Mouse (Mus musculus) kidney, postnatal 0 days (tissue): ENCODE measurements around the gene Nkx6-1. TPM values are rescaled to one million over a fixed set of nuclear protein-coding genes. Genes with fewer than 3 reads are reported as not detected.

ENCODE experiments used
- ATAC-seq: fragments of 200-750 bp; cut with Nextera tagmentation; replicated peaks from 2 replicates; pipeline ENCODE4 v1.8.0; 2017; ENCODE audit warnings: low read depth, moderate number of reproducible peaks, moderate TSS enrichment, moderate library complexity; ENCODE audit not compliant: low FRiP score
- DNase-seq: peaks from one replicate; pipeline ENCODE4 v3.0.0-alpha.2; 2016; ENCODE audit warnings: low spot score
- H3K27ac ChIP-seq: fragments of 300-500 bp; sonication (generic); 2 replicates; pipeline ENCODE4 v1.5.1; 2014; ENCODE audit warnings: mild to moderate bottlenecking
- H3K27me3 ChIP-seq: fragments of 300-500 bp; sonication (generic); 2 replicates; pipeline ENCODE4 v1.6.1; 2014; ENCODE audit warnings: low read length, mixed read lengths; ENCODE audit not compliant: insufficient read depth
- H3K36me3 ChIP-seq: fragments of 300-500 bp; sonication (generic); 2 replicates; pipeline ENCODE4 v1.6.1; 2014; ENCODE audit warnings: low read length, mixed read lengths; ENCODE audit not compliant: insufficient read depth
- H3K4me1 ChIP-seq: fragments of 300-500 bp; sonication (generic); replicated peaks from 2 replicates; pipeline ENCODE4 v1.6.1; 2014; ENCODE audit warnings: antibody characterized with exemption, low read length, mixed read lengths; ENCODE audit not compliant: insufficient read depth
- H3K4me2 ChIP-seq: fragments of 300-500 bp; sonication (generic); 2 replicates; pipeline ENCODE4 v1.6.1; 2014; ENCODE audit warnings: mild to moderate bottlenecking, low read length, moderate library complexity, mixed read lengths
- H3K4me3 ChIP-seq: fragments of 300-500 bp; sonication (generic); replicated peaks from 2 replicates; pipeline ENCODE4 v1.5.1; 2014; ENCODE audit warnings: low read depth, low read length
- H3K9ac ChIP-seq: fragments of 300-500 bp; sonication (generic); 2 replicates; pipeline ENCODE4 v1.6.1; 2014; ENCODE audit warnings: low read depth, low read length
- H3K9me3 ChIP-seq: fragments of 300-500 bp; sonication (generic); replicated peaks from 2 replicates; pipeline ENCODE4 v1.6.1; 2016; ENCODE audit warnings: low read length, inconsistent platforms, mixed read lengths
- CTCF ChIP-seq: IDR thresholded peaks from 2 replicates; pipeline ENCODE4 v1.5.1; 2016; ENCODE audit warnings: antibody characterized with exemption, low read depth, mild to moderate bottlenecking, moderate library complexity
- WGBS: fragments of 180-500 bp; shearing (Covaris S2); extraction: QIAGEN DNeasy Blood & Tissue Kit; methylation state at CpG from one replicate; pipeline ENCODE4 v1.1.7; 2014; 5-methylcytosine and 5-hydroxymethylcytosine counted together
- polyA plus RNA-seq: library from polyadenylated mRNA; unstranded; fragments of >200 nt; fragmentation: Nextera tagmentation; extraction: Ambion mirVana; gene quantifications from 2 replicates; pipeline ENCODE4 v1.2.1, GENCODE M21; 2015

The Nkx6-1 gene
- polyA plus RNA-seq, 1 experiment from 2014 or later = 0.51 TPM

DNA sequence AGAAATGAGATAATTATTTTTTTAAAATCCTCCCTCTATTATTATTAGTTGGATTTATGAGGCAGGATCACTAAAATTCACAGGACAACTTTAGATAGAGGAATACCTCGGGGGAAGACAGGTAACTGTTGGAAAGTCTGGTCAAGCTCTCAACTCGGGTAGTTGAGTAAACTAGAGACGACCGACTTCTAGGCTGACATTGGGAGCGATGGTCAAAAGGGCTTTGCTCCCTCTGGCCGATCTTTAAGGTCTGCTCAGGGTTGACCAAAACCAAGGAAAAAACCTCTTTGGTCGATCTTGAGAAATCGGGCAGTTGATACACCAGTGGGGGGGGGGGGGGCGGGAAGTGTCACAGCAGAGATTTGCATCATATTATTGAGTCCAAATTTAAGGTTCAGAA is 1.3 kb upstream of the Nkx6-1 start:
- no peak for TF ChIP-seq CTCF
- H3K27me3 ChIP-seq = peaks cover 79% of the 10 kb centered on the region
- H3K9ac ChIP-seq = no peak overlapping the region
- no peak overlapping the region for H3K27ac ChIP-seq
- H3K4me3 ChIP-seq = 0 out of 2 replicates have a peak overlapping the region, but pooled peaks have one; percentile 36
- H3K4me2 ChIP-seq = no peak overlapping the region
- no peak for ATAC-seq
- no peaks in the 10 kb centered on the region for H3K9me3 ChIP-seq
- no peaks in the 10 kb centered on the region for H3K36me3 ChIP-seq
- 3% methylated on average over 9 of the region's 9 CpGs for WGBS
- H3K4me1 ChIP-seq = peaks cover 19% of the 10 kb centered on the region
- no peak for DNase-seq

GRCm38 (mm10) chr5:101664423-101664921 is 324 bp downstream of the Nkx6-1 start:
- Histone ChIP-seq H3K36me3 (no peaks in the 10 kb centered on the region), H3K9ac (no peak overlapping the region), H3K4me2 (peak overlapping the region; percentile 65), H3K4me1 (peaks cover 19% of the 10 kb centered on the region), H3K27me3 (peaks cover 93% of the 10 kb centered on the region), H3K9me3 (no peaks in the 10 kb centered on the region), H3K4me3 (peak overlapping the region; percentile 36), H3K27ac (no peak overlapping the region)
- WGBS = under 1% methylated on average over 64 of the region's 64 CpGs
- DNase-seq (no peak), ATAC-seq (no peak)
- no peak for TF ChIP-seq CTCF

- Histone ChIP-seq H3K4me1 (peaks cover 19% of the 10 kb centered on the region), H3K27me3 (peaks cover 93% of the 10 kb centered on the region), H3K9me3 (no peaks in the 10 kb centered on the region), H3K4me3 (peak overlapping the region; percentile 36), H3K9ac (0 out of 2 replicates have a peak overlapping the region, but pooled peaks have one; percentile 10), H3K27ac (no peak overlapping the region), H3K36me3 (no peaks in the 10 kb centered on the region), H3K4me2 (peak overlapping the region; percentile 65)
- under 1% methylated on average over 74 of the region's 94 CpGs for WGBS
- TF ChIP-seq CTCF = no peak
- ATAC-seq (no peak), DNase-seq (no peak)
Observed at GRCm38 (mm10) chr5:101663621-101664422, 974 bp downstream of the Nkx6-1 start.

DNA sequence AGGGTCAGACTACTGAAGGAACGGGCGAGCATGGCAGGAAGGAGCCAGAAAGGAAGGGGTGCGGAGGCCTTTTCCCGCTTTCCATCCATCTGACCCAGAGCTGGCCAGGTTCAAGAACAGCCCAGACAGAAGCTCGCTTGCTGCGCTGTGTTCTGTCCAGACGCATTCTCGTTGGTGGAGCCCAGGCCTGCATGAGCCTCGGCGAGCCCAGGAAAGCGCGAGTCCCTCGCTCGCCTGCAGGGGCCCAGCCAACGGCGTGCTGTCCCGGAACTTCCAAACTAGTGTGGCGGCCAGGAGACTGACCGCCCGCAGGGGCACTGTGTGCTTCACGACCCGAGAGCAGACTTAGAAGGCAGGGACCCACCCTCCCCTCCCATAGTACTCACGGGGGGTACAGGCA is 1.6 kb downstream of the Nkx6-1 start:
- ATAC-seq (peak; percentile 59), DNase-seq (peak; percentile 79)
- Histone ChIP-seq H3K9me3 (no peaks in the 10 kb centered on the region), H3K4me1 (peaks cover 19% of the 10 kb centered on the region), H3K9ac (0 out of 2 replicates have a peak overlapping the region, but pooled peaks have one; percentile 10), H3K27me3 (peaks cover 93% of the 10 kb centered on the region), H3K27ac (no peak overlapping the region), H3K4me3 (peak overlapping the region; percentile 36), H3K4me2 (peak overlapping the region; percentile 65), H3K36me3 (no peaks in the 10 kb centered on the region)
- under 1% methylated on average over 21 of the region's 23 CpGs for WGBS
- TF ChIP-seq CTCF = peak; percentile 53

DNA sequence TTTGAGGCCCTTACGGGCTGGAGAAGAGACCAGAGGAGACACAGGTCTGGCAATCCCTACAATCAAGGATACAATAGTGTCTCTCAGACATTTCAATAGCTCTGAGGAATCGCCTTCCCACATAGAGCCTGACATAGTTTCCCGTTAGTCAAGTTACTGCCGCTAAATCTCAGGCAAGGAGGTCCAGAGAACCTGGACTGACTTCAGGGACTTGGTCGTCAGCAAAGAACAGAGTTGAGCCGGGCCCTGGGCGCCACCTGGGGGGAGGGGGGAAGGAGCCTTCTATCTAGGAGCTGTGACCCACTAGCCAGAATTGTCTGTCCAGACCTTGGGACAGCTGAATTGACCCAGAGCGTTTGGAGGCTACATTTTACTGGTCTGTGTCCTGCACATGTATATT is 2.3 kb downstream of the Nkx6-1 start:
- DNase-seq (no peak), ATAC-seq (no peak)
- no peak overlapping the region for H3K27ac ChIP-seq
- no peak overlapping the region for H3K4me2 ChIP-seq
- H3K36me3 ChIP-seq = no peaks in the 10 kb centered on the region
- no peak overlapping the region for H3K9ac ChIP-seq
- TF ChIP-seq CTCF = no peak
- H3K9me3 ChIP-seq = no peaks in the 10 kb centered on the region
- H3K27me3 ChIP-seq = peaks cover 91% of the 10 kb centered on the region
- H3K4me1 ChIP-seq = peaks cover 19% of the 10 kb centered on the region
- H3K4me3 ChIP-seq = no peak overlapping the region
- WGBS = 7% methylated on average over 8 of the region's 8 CpGs

DNA sequence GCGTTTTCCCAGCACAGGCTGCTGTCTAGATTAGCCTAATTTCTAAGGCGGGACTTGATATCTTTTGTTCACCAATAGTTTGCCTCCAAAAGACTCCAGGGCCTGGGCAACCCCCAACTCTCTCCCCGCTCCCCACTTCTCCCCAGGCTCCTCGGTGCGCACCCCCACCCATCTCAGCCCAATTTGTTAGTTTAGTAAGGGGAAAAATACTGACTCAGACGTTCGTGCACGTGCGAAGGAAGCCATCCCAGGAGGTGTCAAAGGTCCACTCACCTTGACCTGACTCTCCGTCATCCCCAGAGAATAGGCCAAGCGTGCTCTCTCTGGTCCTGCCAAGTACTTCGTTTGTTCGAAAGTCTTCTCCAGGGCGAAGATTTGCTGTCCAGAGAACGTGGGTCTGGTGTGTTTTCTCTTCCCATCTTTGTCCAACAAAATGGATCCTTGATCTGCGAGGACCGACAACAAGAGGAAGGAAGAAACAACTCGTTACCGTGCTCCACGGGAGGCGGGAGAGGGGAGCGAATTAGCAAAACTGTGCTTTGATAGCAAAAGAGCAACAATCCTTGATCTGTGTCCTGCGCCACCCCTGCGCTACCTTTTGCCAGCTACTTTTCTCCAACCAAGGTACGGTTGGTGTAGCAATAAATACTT is 3.1 kb downstream of the Nkx6-1 start:
- DNase-seq (no peak), ATAC-seq (no peak)
- TF ChIP-seq CTCF = no peak
- WGBS = 4% methylated on average over 25 of the region's 25 CpGs
- Histone ChIP-seq H3K27me3 (peaks cover 86% of the 10 kb centered on the region), H3K4me2 (no peak overlapping the region), H3K9ac (no peak overlapping the region), H3K36me3 (no peaks in the 10 kb centered on the region), H3K4me1 (peaks cover 19% of the 10 kb centered on the region), H3K27ac (no peak overlapping the region), H3K4me3 (no peak overlapping the region), H3K9me3 (no peaks in the 10 kb centered on the region)
